Mouse (Mus musculus) erythroid progenitor cell, adult 5-6 weeks (primary cell): ENCODE results near the gene Gskip. TPM values are rescaled to one million over a fixed set of nuclear protein-coding genes. Genes with fewer than 3 reads are reported as not detected.
A peak's percentile ranks its signal among the peaks of the same experiment; 100 is the strongest.

Source experiments
- ATAC-seq: replicated peaks from 2 replicates; pipeline ENCODE4 v1.8.0; 2016; ENCODE audit warnings: moderate number of reproducible peaks, mild to moderate bottlenecking, moderate TSS enrichment, inconsistent platforms; ENCODE audit not compliant: poor library complexity, low FRiP score, severe bottlenecking
- total RNA-seq, 2 experiments: library from RNA; stranded (forward) in 1 of 2; stranded (reverse) in 1 of 2; fragments of 150-400 nt in 1 of 2; fragments of 186-747, 209-891 nt in 1 of 2; gene quantifications; 2 replicates each; pipeline versions ENCODE4 v1.2.3 to v1.2.4; 2015 to 2017; ENCODE audit warnings: low replicate concordance in 2 of 2

The Gskip gene
- total RNA-seq, 2 experiments from 2014 or later: 4.2 TPM; not detected in 1

DNA sequence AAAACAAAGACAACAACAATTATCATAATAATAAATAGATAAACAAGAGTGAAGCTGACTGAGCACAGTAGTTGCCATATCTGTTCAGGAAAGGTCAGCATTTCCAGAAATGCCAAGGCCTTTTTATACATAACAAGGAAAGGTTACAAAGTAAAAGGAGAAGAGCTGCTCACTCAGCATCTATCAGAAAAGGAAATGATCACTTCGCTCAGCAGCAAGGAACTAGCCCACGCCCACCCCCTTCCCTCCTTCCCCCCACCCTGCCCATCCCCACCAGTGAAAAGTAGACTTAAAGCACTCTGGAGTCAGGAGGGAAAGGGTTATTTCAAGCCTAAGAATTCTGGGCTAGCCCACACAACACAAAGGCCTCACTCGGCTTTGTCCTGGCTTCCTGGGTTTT is 35.6 kb downstream of the Gskip start:
- ATAC-seq: no peak

DNA sequence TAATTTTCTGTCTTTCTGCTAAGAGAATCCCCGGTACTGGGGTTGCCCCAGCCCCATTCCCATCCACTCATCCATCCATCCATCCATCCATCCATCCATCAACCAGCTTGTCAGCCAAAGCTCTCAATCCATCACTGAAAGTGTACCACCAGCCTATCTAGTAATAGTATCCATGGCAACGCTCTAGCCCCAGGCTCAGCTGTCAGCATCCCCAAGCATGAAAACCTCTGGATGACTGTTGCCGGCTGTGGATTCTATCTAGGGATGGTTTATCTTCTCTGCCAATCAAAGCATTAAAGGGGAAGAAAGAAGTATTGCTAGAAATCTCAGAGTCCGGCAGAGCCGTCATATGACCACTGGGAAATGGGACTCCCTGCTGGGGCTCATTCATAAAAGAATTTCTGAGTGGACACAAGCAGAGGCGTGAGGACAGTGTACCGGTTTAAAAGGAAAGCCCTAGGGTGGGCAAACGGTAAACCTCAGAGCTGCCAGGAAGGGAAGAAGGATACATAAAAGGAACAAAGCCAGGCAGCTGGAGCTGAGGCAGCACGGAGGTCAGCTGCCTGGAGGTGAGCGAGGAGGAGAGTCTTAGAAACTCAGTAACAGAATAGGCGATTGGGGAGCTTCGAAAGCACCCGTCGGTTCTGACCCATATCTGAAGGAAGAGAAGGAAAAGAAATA is 37.0 kb downstream of the Gskip start:
- no peak for ATAC-seq

DNA sequence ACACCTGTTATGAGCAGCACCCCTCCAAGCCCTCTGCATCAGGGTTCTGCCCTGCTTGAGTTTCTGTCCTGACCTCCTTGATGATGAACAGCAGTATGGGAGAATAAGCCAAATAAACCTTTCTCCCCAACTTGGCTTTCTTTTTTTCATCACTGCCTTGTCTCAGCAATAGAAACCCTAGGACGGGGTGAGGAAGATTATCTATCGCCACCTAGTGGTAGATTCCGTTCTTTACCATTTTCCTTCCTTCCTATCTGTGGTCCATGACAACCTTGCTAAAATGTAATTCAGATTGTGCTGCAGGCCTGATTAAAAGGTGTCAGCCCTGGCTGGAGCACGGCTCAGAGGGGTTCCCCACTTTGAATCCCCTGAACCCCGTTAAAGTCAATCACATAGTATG is 38.0 kb downstream of the Gskip start:
- peak; percentile 64; the same call in 1 of the 2 replicates for ATAC-seq

DNA sequence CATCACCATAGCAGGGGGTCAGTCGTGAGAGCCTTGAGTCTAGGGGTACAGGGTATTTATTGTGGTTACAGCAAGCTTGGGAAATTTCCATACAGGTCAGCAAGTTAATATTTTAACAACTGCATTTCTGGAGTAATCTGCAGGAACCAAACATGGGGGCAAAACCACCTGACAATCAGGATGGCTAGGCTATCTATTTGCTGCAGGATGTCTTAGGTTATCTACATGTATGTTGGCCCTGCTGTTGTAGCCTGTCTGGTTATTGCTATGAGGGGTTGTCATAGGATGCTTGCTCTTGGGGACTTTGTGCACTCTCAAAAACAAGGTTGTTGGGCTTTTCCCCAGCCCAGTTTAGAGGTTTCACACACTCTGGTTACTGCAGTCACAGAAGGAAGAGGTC is 40.0 kb downstream of the Gskip start:
- ATAC-seq: no peak

DNA sequence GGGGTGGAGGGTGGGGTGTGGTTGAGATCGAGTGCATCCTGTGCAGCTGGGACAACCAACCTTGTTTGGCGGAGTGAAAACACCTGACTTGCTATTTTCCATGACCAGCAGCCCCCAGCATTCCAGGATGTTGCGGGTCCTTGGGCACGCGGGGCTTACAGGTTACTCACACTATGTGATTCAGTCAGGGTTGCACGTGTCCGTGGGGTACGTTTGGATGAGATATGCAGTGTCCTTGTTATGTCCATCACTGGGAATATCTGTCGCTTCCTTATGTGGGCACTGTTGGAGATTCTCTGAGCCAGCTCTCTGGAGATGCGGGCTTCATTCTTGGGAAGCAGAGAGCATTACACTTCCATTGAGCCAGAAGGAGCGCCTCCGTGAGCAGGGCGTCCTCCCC is 41.1 kb downstream of the Gskip start:
- ATAC-seq: no peak

DNA sequence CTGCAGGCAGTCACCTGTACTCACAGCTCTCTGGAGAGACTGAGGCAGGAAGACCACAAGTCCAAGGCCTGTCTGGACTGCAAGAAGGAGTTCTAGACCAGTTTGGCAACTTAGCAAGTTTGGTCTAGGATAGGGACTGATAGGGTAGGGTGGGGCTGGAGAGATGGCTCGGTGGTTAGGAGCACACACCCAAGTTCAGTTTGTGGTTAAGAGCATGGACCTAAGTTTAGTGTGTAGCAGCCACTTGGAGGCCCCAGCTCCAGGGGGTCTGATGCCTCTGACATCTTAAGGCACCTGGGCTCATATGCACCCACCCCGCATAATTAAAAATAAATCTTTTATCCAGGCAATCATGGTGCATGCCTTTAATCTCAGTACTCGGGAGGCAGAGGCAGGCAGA is 42.6 kb downstream of the Gskip start:
- peak; percentile 79 for ATAC-seq

DNA sequence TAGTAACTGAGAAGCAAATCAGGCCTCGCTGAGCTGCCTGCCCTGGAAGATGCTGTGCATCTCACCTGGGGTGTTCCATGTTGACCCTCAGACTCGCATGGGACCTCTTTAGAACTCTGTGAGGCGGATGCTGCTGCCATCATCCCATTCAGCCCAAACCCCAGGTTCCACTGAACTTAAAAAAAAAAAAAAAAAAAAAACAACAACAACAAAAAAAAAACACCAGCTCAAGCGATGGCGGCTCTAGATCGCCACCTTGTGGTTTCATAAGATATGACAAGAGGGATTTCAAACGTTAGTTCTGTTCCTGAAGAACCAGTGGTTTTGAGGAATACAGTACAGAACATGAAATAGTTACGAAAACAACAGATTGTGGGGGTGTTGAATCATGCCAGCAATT is 43.3 kb downstream of the Gskip start:
- ATAC-seq: peak; percentile 36

DNA sequence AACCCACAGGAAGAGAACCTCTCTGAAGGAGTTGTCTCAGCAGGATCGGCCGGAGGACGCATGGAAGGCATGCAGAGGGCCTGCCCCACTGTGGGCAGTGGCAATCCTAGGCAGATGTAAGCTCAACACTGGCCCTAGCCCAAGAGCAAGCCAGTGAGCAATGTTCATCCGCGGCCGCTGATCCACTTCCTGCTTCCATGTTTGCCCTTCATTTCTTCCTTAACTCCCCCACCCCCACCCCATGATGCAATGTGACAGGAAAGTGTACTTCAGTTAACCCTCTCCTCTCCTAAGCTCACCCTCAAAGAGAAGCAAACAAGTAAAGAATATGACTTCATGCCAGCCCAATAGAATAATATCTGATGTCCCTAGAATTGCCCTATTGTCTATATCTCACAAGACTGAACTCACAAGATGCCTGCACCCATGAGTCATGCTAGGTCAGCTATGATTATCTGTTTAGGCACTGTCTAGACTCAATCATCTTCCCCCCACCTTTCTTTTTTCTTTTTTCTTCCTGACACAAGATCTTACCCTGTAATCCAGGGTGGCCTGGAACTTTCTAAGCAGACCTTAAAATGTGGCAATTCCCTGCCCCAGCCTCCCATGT is 46.3 kb downstream of the Gskip start:
- no peak for ATAC-seq

DNA sequence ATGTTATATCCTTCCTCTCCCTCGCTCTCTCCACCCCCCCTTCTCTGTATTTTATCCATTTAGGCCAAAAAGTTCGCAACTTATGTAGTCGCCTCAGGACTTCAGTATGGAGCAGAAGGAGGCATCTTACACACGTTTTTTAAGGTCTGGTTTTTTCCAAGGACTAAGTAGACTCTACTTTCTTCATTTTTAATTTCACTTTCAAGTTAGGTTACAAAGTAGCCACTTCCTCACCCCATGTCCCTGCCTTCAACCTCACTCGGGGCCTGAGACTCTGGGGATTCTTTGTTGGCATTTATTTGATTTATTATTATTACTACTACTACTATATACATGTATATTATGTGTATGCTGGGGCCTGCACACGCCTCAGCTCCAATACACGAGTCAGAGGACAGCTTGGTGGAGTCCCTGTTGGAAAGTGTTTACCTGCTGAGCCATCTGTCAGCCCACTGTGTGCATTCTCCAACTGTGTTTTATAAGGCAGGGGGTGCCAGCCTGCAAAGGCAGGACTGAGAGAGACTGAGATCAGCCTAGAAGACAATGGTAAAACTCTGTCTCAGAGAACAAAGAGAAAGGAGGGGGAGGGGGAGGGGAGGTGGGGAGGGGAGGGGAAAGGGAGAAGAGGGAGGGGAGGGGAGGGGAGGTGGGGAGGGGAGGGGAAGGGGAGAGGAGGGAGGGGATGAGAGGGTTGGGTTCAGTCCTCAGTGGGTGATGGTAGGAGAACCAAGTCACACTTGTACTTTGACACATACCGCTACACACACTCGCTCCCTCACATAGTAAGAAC is 48.9 kb downstream of the Gskip start:
- no peak for ATAC-seq

DNA sequence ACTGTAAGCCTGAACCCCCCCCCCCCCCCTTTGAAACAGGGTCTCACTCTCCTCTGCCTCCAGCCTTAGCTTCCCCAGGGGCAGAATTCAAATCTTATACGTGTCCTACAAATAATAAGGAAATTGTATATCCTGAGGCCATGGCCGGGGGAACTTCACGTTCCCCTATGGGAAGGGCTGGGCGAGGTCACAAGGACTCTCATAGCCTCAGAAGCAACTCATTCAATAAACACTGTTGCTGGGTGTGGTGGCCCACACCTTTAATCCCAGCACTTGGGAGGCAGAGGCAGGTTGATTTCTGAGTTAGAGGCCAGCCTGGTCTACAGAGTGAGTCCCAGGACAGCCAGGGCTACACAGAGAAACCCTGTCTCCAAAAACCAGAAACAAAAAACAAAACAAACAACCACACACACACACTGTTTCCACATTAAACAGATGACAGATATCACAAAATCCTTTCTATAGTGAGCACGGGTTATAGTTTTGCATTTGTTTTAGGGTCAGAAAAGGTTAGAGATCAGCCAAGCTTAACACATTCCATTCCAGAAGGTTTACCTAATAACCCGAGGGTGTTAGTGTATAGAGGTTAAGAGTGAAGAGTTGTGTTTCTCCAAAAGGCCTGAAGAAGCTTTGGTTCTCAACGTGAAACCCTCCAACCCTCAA is 50.7 kb downstream of the Gskip start:
- no peak for ATAC-seq

DNA sequence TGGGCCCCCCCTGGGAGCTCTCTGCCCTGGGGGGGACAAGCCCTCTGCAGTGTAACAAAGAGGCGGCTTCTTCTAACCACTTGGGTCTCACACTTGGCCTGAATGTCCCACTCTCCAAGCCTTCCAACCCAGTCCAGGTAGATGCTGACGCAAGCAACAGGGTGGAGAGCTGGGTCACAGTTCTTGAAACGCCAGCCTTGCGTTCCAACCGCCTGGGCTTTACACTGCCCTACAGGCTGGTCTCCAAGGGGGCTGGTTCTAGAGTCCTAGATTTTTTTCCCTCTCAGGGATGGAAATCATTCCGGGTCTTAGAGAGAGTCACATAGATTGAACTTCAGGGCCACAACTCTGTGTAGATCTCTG is 51.2 kb downstream of the Gskip start:
- no peak for ATAC-seq

DNA sequence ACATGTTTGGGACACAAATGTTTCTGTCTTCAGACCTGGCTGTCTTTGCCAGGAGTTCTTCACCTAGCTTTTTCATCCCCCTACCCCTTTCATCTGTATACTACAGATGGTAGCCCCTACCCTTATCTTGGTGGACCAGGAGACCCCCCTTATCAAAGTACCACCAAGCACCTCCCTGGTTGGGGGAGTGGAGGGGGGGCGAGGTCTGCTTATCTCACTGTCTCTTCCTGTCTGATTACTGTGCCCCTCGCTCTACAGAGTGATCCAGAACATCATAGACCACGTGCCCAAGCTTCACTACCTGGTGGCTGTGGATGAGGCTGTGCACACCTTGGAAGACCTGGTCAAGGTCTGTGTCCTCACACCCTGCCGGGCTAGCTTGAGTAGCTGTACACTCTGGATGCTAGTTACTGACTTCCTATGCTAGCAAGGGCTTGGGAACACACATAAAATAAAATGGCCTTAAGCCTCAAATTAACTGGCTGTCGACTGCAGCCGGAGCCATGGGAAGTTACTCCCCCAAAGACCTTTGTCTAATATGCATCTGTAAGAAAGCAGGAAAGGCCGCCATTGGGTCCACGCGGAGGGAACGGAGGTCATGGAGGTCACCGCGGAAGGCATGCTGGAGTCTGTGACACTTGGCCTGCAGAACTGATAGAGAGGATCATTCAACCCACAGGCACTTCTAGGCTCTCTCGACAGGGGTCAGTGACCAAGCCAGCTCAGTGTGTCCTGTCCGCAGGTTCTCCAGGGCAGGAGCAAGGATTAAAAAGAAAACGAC is 53.9 kb downstream of the Gskip start:
- no peak for ATAC-seq

DNA sequence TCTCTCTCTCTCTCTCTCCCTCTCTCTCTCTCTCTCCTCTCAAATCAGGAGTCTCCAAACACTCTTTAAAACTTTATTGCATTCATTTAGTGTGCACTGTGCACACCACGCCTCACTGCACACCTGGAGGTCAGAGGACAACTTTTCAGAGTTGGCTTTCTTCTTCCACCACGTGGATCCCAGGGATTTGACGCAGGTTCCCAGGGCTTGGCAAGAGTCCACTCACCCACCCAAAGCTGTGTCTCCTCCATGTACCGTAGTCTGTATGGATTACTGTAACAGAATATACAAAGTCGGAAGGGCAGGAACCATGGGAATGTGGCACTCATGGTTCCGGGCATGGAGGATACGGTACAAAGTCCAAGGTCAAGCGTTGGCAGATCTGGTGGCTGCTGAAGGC is 55.0 kb downstream of the Gskip start:
- ATAC-seq: no peak

DNA sequence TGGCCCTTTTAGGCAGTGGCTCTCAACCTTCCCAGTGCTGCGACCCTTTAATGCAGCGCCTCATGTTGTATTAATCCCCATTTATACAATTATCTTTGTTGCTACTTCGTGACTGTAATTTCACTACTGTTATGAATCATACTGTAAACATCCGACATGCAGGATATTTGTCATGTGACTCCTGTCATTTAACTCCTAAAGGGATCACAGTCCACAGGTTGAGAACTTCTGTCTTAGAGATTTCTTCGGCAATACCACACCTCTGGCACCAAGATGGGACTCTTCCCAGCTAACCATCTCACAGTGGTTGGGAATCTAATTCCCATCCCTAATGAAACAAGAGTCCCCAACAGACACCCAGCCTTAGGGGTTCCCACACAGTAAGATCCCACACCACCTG is 63.5 kb downstream of the Gskip start:
- ATAC-seq: no peak

Other genes with a start within 250 kb of the Gskip start
- not detected in 2 replicates for gene D430019H16Rik, start 231.0 kb upstream of the Gskip start, total RNA-seq (2015; ENCODE audit: low replicate concordance)
- not detected in 2 replicates for gene D430019H16Rik, start 231.0 kb upstream of the Gskip start, total RNA-seq (2017; ENCODE audit: low replicate concordance)
- not detected in 2 replicates for gene Bdkrb2, start 121.6 kb upstream of the Gskip start, total RNA-seq (2015; ENCODE audit: low replicate concordance)
- gene Bdkrb2, start 121.6 kb upstream of the Gskip start, total RNA-seq (2017; ENCODE audit: low replicate concordance): not detected in 2 replicates
- not detected in 2 replicates for gene Bdkrb1, start 81.7 kb upstream of the Gskip start, total RNA-seq (2015; ENCODE audit: low replicate concordance)
- gene Bdkrb1, start 81.7 kb upstream of the Gskip start, total RNA-seq (2017; ENCODE audit: low replicate concordance): not detected in 2 replicates
- gene Atg2b, start 382 bp downstream of the Gskip start, total RNA-seq (2015; ENCODE audit: low replicate concordance): 18.4 and 23.8 TPM in 2 replicates
- gene Atg2b, start 382 bp downstream of the Gskip start, total RNA-seq (2017; ENCODE audit: low replicate concordance): 17.7 and 22.2 TPM in 2 replicates
- gene Ak7, start 21.1 kb downstream of the Gskip start, total RNA-seq (2015; ENCODE audit: low replicate concordance): not detected in 2 replicates
- gene Ak7, start 21.1 kb downstream of the Gskip start, total RNA-seq (2017; ENCODE audit: low replicate concordance): not detected in 2 replicates
- gene Papola, start 99.9 kb downstream of the Gskip start, total RNA-seq (2015; ENCODE audit: low replicate concordance): 104 and 179 TPM in 2 replicates
- gene Papola, start 99.9 kb downstream of the Gskip start, total RNA-seq (2017; ENCODE audit: low replicate concordance): 74.6 and 104 TPM in 2 replicates